Mouse (Mus musculus): ENCODE data around the gene Trim27.

Gene Trim27

GRCm38 (mm10) chr13:21179367-21179723 lies at the start of gene Trim27:
TSS of gene Trim27 (plus strand) at chr13:21179445.
- no peak for DNase-seq (ENCODE audit: extremely low spot score, low read depth, low spot score)

GRCm38 (mm10) chr13:21142421-21142820 lies 36.8 kb upstream of the Trim27 start:
- no peak for DNase-seq (ENCODE audit: extremely low spot score, low read depth, low spot score)

GRCm38 (mm10) chr13:21145767-21146166 lies 33.5 kb upstream of the Trim27 start, which contains the start of gene Olfr1368:
TSS of gene Olfr1368 (minus strand) at chr13:21145867.
- DNase-seq (ENCODE audit: extremely low spot score, low read depth, low spot score): no peak

- DNase-seq (ENCODE audit: extremely low spot score, low read depth, low spot score): no peak
Measured at GRCm38 (mm10) chr13:21155888-21156287, 23.4 kb upstream of the Trim27 start.

- DNase-seq (ENCODE audit: extremely low spot score, low read depth, low spot score): no peak
Measured at GRCm38 (mm10) chr13:21158071-21158470, 21.2 kb upstream of the Trim27 start.

- DNase-seq (ENCODE audit: extremely low spot score, low read depth, low spot score): no peak
Measured at GRCm38 (mm10) chr13:21158785-21159474, 20.3 kb upstream of the Trim27 start.

GRCm38 (mm10) chr13:21159475-21159819 lies 19.8 kb upstream of the Trim27 start:
- DNase-seq (ENCODE audit: extremely low spot score, low read depth, low spot score): no peak

- no peak for DNase-seq (ENCODE audit: extremely low spot score, low read depth, low spot score)
Measured at GRCm38 (mm10) chr13:21160041-21160511, 19.2 kb upstream of the Trim27 start.

GRCm38 (mm10) chr13:21160657-21161590 lies 18.3 kb upstream of the Trim27 start:
- DNase-seq (ENCODE audit: extremely low spot score, low read depth, low spot score): no peak

- no peak for DNase-seq (ENCODE audit: extremely low spot score, low read depth, low spot score)
Measured at GRCm38 (mm10) chr13:21161591-21161990, 17.7 kb upstream of the Trim27 start.

- DNase-seq (ENCODE audit: extremely low spot score, low read depth, low spot score): no peak
Measured at GRCm38 (mm10) chr13:21162591-21162990, 16.7 kb upstream of the Trim27 start.

GRCm38 (mm10) chr13:21166936-21167909 lies 12.0 kb upstream of the Trim27 start:
- no peak for DNase-seq (ENCODE audit: extremely low spot score, low read depth, low spot score)

- no peak for DNase-seq (ENCODE audit: extremely low spot score, low read depth, low spot score)
Measured at GRCm38 (mm10) chr13:21167910-21168300, 11.3 kb upstream of the Trim27 start.

GRCm38 (mm10) chr13:21168371-21169011 lies 10.8 kb upstream of the Trim27 start:
- DNase-seq (ENCODE audit: extremely low spot score, low read depth, low spot score): no peak

- DNase-seq (ENCODE audit: extremely low spot score, low read depth, low spot score): no peak
Measured at GRCm38 (mm10) chr13:21169121-21169656, 10.1 kb upstream of the Trim27 start.

GRCm38 (mm10) chr13:21169657-21170430 lies 9.4 kb upstream of the Trim27 start:
- DNase-seq (ENCODE audit: extremely low spot score, low read depth, low spot score): no peak

GRCm38 (mm10) chr13:21170431-21171155 lies 8.7 kb upstream of the Trim27 start:
- no peak for DNase-seq (ENCODE audit: extremely low spot score, low read depth, low spot score)

- DNase-seq (ENCODE audit: extremely low spot score, low read depth, low spot score): no peak
Measured at GRCm38 (mm10) chr13:21171156-21171530, 8.1 kb upstream of the Trim27 start.

Measured in hindlimb bud, embryonic 11.5 days (tissue).